Mouse (Mus musculus) heart, embryonic 11.5 days (tissue): ENCODE measurements around the gene Alox12e. TPM values are rescaled to one million over a fixed set of nuclear protein-coding genes. Genes with fewer than 3 reads are reported as not detected.

Experiments used
- ATAC-seq: fragments of 200-750 bp; cut with Nextera tagmentation; replicated peaks from 2 replicates; pipeline ENCODE4 v1.8.0; 2017; ENCODE audit warnings: moderate library complexity; ENCODE audit not compliant: insufficient number of reproducible peaks, low FRiP score, low TSS enrichment
- H3K27ac ChIP-seq: fragments of 300-500 bp; sonication (generic); 2 replicates; pipeline ENCODE4 v1.5.1; 2014; ENCODE audit warnings: mild to moderate bottlenecking, low read depth, low read length
- H3K27me3 ChIP-seq: fragments of 300-500 bp; sonication (generic); 2 replicates; pipeline ENCODE4 v1.6.1; 2014; ENCODE audit warnings: mild to moderate bottlenecking, low read length, mixed read lengths; ENCODE audit not compliant: control insufficient read depth, insufficient read depth
- H3K36me3 ChIP-seq: fragments of 300-500 bp; sonication (generic); 2 replicates; pipeline ENCODE4 v1.6.1; 2014; ENCODE audit warnings: mild to moderate bottlenecking, low read length, moderate library complexity, mixed read lengths; ENCODE audit not compliant: control insufficient read depth, insufficient read depth
- H3K4me1 ChIP-seq: fragments of 300-500 bp; sonication (generic); 2 replicates; pipeline ENCODE4 v1.6.1; 2014; ENCODE audit warnings: low read length; ENCODE audit not compliant: control insufficient read depth, insufficient read depth
- H3K4me2 ChIP-seq: fragments of 300-500 bp; sonication (generic); 2 replicates; pipeline ENCODE4 v1.6.1; 2014; ENCODE audit warnings: mild to moderate bottlenecking, moderate library complexity
- H3K4me3 ChIP-seq: fragments of 300-500 bp; sonication (generic); 2 replicates; pipeline ENCODE4 v1.5.1; 2014; ENCODE audit warnings: low read depth, low read length
- H3K9ac ChIP-seq: fragments of 300-500 bp; sonication (generic); 2 replicates; pipeline ENCODE4 v1.6.1; 2014; ENCODE audit warnings: mild to moderate bottlenecking, low read depth, low read length, moderate library complexity
- H3K9me3 ChIP-seq: fragments of 300-500 bp; sonication (generic); replicated peaks from 2 replicates; pipeline ENCODE4 v1.6.1; 2016; ENCODE audit warnings: low read length; ENCODE audit not compliant: control insufficient read depth
- WGBS: fragments of 180-500 bp; shearing (Covaris S2); extraction: QIAGEN DNeasy Blood & Tissue Kit; methylation state at CpG from one replicate; pipeline ENCODE4 v1.1.7; 2014; ENCODE audit not compliant: insufficient replicate concordance; 5-methylcytosine and 5-hydroxymethylcytosine counted together
- polyA plus RNA-seq: library from polyadenylated mRNA; unstranded; fragments of >200 nt; fragmentation: Nextera tagmentation; extraction: Ambion mirVana; gene quantifications from 2 replicates; pipeline ENCODE4 v1.2.1, GENCODE M21; 2014

Alox12e gene
- polyA plus RNA-seq, 1 experiment from 2014 or later, result not detected

- no peak overlapping the region for H3K27ac ChIP-seq
- no peak overlapping the region for H3K4me2 ChIP-seq
- ATAC-seq, result no peak
- H3K36me3 ChIP-seq, result no peaks in the 10 kb centered on the region
- no peak overlapping the region for H3K4me3 ChIP-seq
- H3K9me3 ChIP-seq, result no peaks in the 10 kb centered on the region
- WGBS, result 66% methylated on average over 3 of the region's 3 CpGs
- no peaks in the 10 kb centered on the region for H3K4me1 ChIP-seq
- H3K9ac ChIP-seq, result no peak overlapping the region
- H3K27me3 ChIP-seq, result no peaks in the 10 kb centered on the region
Observed at GRCm38 (mm10) chr11:70280441-70280840, 42.0 kb downstream of the Alox12e start.

- WGBS, result 74% methylated on average over 3 of the region's 3 CpGs
Observed at GRCm38 (mm10) chr11:70278961-70279360, 43.5 kb downstream of the Alox12e start.

GRCm38 (mm10) chr11:70271641-70272040 is 50.8 kb downstream of the Alox12e start:
- Histone ChIP-seq H3K27me3 (no peaks in the 10 kb centered on the region), H3K9me3 (no peaks in the 10 kb centered on the region), H3K9ac (no peak overlapping the region), H3K36me3 (no peaks in the 10 kb centered on the region), H3K4me3 (no peak overlapping the region), H3K4me1 (no peaks in the 10 kb centered on the region), H3K4me2 (no peak overlapping the region), H3K27ac (no peak overlapping the region)
- WGBS, result 82% methylated on average over 7 of the region's 7 CpGs
- ATAC-seq, result no peak

More at GRCm38 (mm10) chr11:70278961-70279360, 43.5 kb downstream of the Alox12e start:
- H3K9me3 ChIP-seq, result no peaks in the 10 kb centered on the region
- no peak overlapping the region for H3K4me3 ChIP-seq
- H3K4me2 ChIP-seq, result no peak overlapping the region
- no peaks in the 10 kb centered on the region for H3K36me3 ChIP-seq
- H3K4me1 ChIP-seq, result no peaks in the 10 kb centered on the region
- no peak overlapping the region for H3K9ac ChIP-seq
- H3K27me3 ChIP-seq, result no peaks in the 10 kb centered on the region
- no peak overlapping the region for H3K27ac ChIP-seq
- ATAC-seq, result no peak

GRCm38 (mm10) chr11:70266405-70266804 is 56.0 kb downstream of the Alox12e start:
- Histone ChIP-seq H3K4me3 (no peak overlapping the region), H3K9me3 (no peaks in the 10 kb centered on the region), H3K4me2 (no peak overlapping the region), H3K36me3 (no peaks in the 10 kb centered on the region), H3K9ac (no peak overlapping the region), H3K27ac (no peak overlapping the region), H3K27me3 (no peaks in the 10 kb centered on the region), H3K4me1 (peaks cover 3% of the 10 kb centered on the region; the same call in 1 of the 2 replicates)
- no peak for ATAC-seq
- WGBS, result 70% methylated on average over 1 of the region's 1 CpGs

- Histone ChIP-seq H3K4me2 (no peak overlapping the region), H3K9me3 (no peaks in the 10 kb centered on the region), H3K27me3 (no peaks in the 10 kb centered on the region), H3K4me3 (no peak overlapping the region), H3K36me3 (no peaks in the 10 kb centered on the region), H3K27ac (no peak overlapping the region), H3K9ac (no peak overlapping the region), H3K4me1 (peaks cover 3% of the 10 kb centered on the region; the same call in 1 of the 2 replicates)
- WGBS, result 68% methylated on average over 4 of the region's 4 CpGs
- no peak for ATAC-seq
Observed at GRCm38 (mm10) chr11:70265819-70266218, 56.6 kb downstream of the Alox12e start.

Other genes with a start within 250 kb of the Alox12e start
- gene Asgr2, start 230.0 kb downstream of the Alox12e start, polyA plus RNA-seq, result 0.57 TPM in 1 of 2 replicates, not detected in the other
- 0.17 and 0.29 TPM in 2 replicates for gene Mgl2, start 192.3 kb downstream of the Alox12e start, polyA plus RNA-seq
- gene Clec10a, start 166.4 kb downstream of the Alox12e start, polyA plus RNA-seq, result not detected in 2 replicates
- gene Slc16a11, start 109.9 kb downstream of the Alox12e start, polyA plus RNA-seq, result 0.36 and 0.39 TPM in 2 replicates
- 7.6 and 7.8 TPM in 2 replicates for gene Slc16a13, start 101.6 kb downstream of the Alox12e start, polyA plus RNA-seq
- gene Bcl6b, start 92.8 kb downstream of the Alox12e start, polyA plus RNA-seq, result 11.9 and 13.0 TPM in 2 replicates
- gene 0610010K14Rik, start 84.7 kb downstream of the Alox12e start, polyA plus RNA-seq, result 129 and 132 TPM in 2 replicates
- 7.7 and 9.3 TPM in 2 replicates for gene Gm21988, start 82.8 kb downstream of the Alox12e start, polyA plus RNA-seq
- 170 and 183 TPM in 2 replicates for gene Rnasek, start 82.8 kb downstream of the Alox12e start, polyA plus RNA-seq
- 5.8 and 6.1 TPM in 2 replicates for gene Alox12, start 67.3 kb downstream of the Alox12e start, polyA plus RNA-seq
- gene Alox15, start 29.4 kb upstream of the Alox12e start, polyA plus RNA-seq, result 0.06 TPM in 1 of 2 replicates, not detected in the other
- 22.1 and 27.5 TPM in 2 replicates for gene Pelp1, start 87.4 kb upstream of the Alox12e start, polyA plus RNA-seq
- gene Arrb2, start 110.0 kb upstream of the Alox12e start, polyA plus RNA-seq, result 11.6 and 12.9 TPM in 2 replicates
- 28.6 and 31.2 TPM in 2 replicates for gene Med11, start 129.3 kb upstream of the Alox12e start, polyA plus RNA-seq
- gene Zmynd15, start 136.8 kb upstream of the Alox12e start, polyA plus RNA-seq, result 1.1 and 1.9 TPM in 2 replicates
- 6.2 and 7.3 TPM in 2 replicates for gene Cxcl16, start 137.4 kb upstream of the Alox12e start, polyA plus RNA-seq
- 8.2 and 10.3 TPM in 2 replicates for gene Tm4sf5, start 182.6 kb upstream of the Alox12e start, polyA plus RNA-seq
- 0.35 TPM in 1 of 2 replicates, not detected in the other for gene Vmo1, start 192.0 kb upstream of the Alox12e start, polyA plus RNA-seq
- 0.84 TPM in 1 of 2 replicates, not detected in the other for gene Gltpd2, start 196.6 kb upstream of the Alox12e start, polyA plus RNA-seq
- 684 and 701 TPM in 2 replicates for gene Psmb6, start 202.7 kb upstream of the Alox12e start, polyA plus RNA-seq
- not detected in 2 replicates for gene Gm40193, start 210.3 kb upstream of the Alox12e start, polyA plus RNA-seq
- gene Pld2, start 217.4 kb upstream of the Alox12e start, polyA plus RNA-seq, result 7.4 and 8.6 TPM in 2 replicates
- gene Mink1, start 240.3 kb upstream of the Alox12e start, polyA plus RNA-seq, result 15.1 and 16.1 TPM in 2 replicates